Mouse (Mus musculus): Measurements from ENCODE around the gene Zdhhc5. TPM values are rescaled to one million over a fixed set of nuclear protein-coding genes. Genes with fewer than 3 reads are reported as not detected.

The Zdhhc5 gene
- total and polyA plus RNA-seq, 2 experiments from 2014 or later = 13.1 to 27.5 TPM

GRCm38 (mm10) chr2:84646138-84646537, 68.8 kb downstream of the Zdhhc5 start:
- no peaks in the 10 kb centered on the region for H3K36me3 ChIP-seq (ENCODE audit: insufficient read depth)
- ATAC-seq = no peak
- H3K4me3 ChIP-seq (ENCODE audit: low read depth, low read length) = no peak overlapping the region
- no peak overlapping the region for H3K9ac ChIP-seq
- no peak for DNase-seq
- TF ChIP-seq CTCF (IDR thresholded peaks at IDR 0.05; ENCODE audit: low read depth) = no peak
- H3K9me3 ChIP-seq (ENCODE audit: low read length) = no peaks in the 10 kb centered on the region
- WGBS = 85% methylated on average over 1 of the region's 1 CpGs
- no peak overlapping the region for H3K4me2 ChIP-seq (ENCODE audit: low read depth)
- no peak overlapping the region for H3K27ac ChIP-seq (ENCODE audit: low read depth, low read length)
- H3K27me3 ChIP-seq (ENCODE audit: insufficient read depth, low read length) = no peaks in the 10 kb centered on the region
- H3K4me1 ChIP-seq (ENCODE audit: insufficient read depth) = peaks cover 9% of the 10 kb centered on the region; the same call in 1 of the 2 replicates

- Histone ChIP-seq H3K9ac (no peak overlapping the region), H3K27ac (ENCODE audit: low read depth, low read length) (no peak overlapping the region), H3K9me3 (ENCODE audit: low read length) (no peaks in the 10 kb centered on the region), H3K27me3 (ENCODE audit: insufficient read depth, low read length) (no peaks in the 10 kb centered on the region), H3K36me3 (ENCODE audit: insufficient read depth) (0 out of 2 replicates have a peak, but pooled peaks cover 4% of the 10 kb centered on the region), H3K4me3 (ENCODE audit: low read depth, low read length) (no peak overlapping the region), H3K4me1 (ENCODE audit: insufficient read depth) (0 out of 2 replicates have a peak, but pooled peaks cover 8% of the 10 kb centered on the region), H3K4me2 (ENCODE audit: low read depth) (no peak overlapping the region)
- TF ChIP-seq CTCF (IDR thresholded peaks at IDR 0.05; ENCODE audit: low read depth) = no peak
- ATAC-seq (no peak), DNase-seq (no peak)
Observed at GRCm38 (mm10) chr2:84640833-84641232, 74.1 kb downstream of the Zdhhc5 start.

GRCm38 (mm10) chr2:84638428-84639220, 76.4 kb downstream of the Zdhhc5 start:
- Histone ChIP-seq H3K4me2 (ENCODE audit: low read depth) (no peak overlapping the region), H3K9ac (no peak overlapping the region), H3K27me3 (ENCODE audit: insufficient read depth, low read length) (no peaks in the 10 kb centered on the region), H3K4me3 (ENCODE audit: low read depth, low read length) (no peak overlapping the region), H3K4me1 (ENCODE audit: insufficient read depth) (peaks cover 25% of the 10 kb centered on the region), H3K36me3 (ENCODE audit: insufficient read depth) (0 out of 2 replicates have a peak, but pooled peaks cover 4% of the 10 kb centered on the region), H3K27ac (ENCODE audit: low read depth, low read length) (peak overlapping the region; percentile 15), H3K9me3 (ENCODE audit: low read length) (no peaks in the 10 kb centered on the region)
- TF ChIP-seq CTCF (IDR thresholded peaks at IDR 0.05; ENCODE audit: low read depth) = no peak
- ATAC-seq (no peak), DNase-seq (no peak)
- WGBS = 53% methylated on average over 5 of the region's 5 CpGs

MicroRNAs encoded within 50 kb of the gene (microRNA counts, 519-probe panel; counts per million panel counts)
- 7,370 counts per million, percentile 94 among the panel's probes with 10 or more counts for microRNA mmu-miR-130a

Small RNA genes within 50 kb of the gene (microRNA-seq; reads per million reads assigned to microRNA genes)
- 19,535 to 24,895 reads per million in 2 experiments for gene Mir130a

Other genes starting within 250 kb of the Zdhhc5 start
- gene Tfpi, start 238.4 kb downstream of the Zdhhc5 start, total RNA-seq (2014; rRNA removed) = 11.6 and 16.2 TPM in 2 replicates
- 11.4 and 11.7 TPM in 2 replicates for gene Tfpi, start 238.4 kb downstream of the Zdhhc5 start, polyA plus RNA-seq (2015; fragmentation: Nextera tagmentation; extraction: Ambion mirVana)
- 86.2 and 87.7 TPM in 2 replicates for gene Ctnnd1, start 64.4 kb downstream of the Zdhhc5 start, total RNA-seq (2014; rRNA removed)
- gene Ctnnd1, start 64.4 kb downstream of the Zdhhc5 start, polyA plus RNA-seq (2015; fragmentation: Nextera tagmentation; extraction: Ambion mirVana) = 15.7 and 18.1 TPM in 2 replicates
- gene Btbd18, start 56.1 kb downstream of the Zdhhc5 start, total RNA-seq (2014; rRNA removed) = 0.10 TPM in 1 of 2 replicates, not detected in the other
- 0.13 and 0.25 TPM in 2 replicates for gene Btbd18, start 56.1 kb downstream of the Zdhhc5 start, polyA plus RNA-seq (2015; fragmentation: Nextera tagmentation; extraction: Ambion mirVana)
- gene Selenoh, start 44.4 kb downstream of the Zdhhc5 start, total RNA-seq (2014; rRNA removed) = 194 and 244 TPM in 2 replicates
- gene Selenoh, start 44.4 kb downstream of the Zdhhc5 start, polyA plus RNA-seq (2015; fragmentation: Nextera tagmentation; extraction: Ambion mirVana) = 228 and 259 TPM in 2 replicates
- gene Gm28635, start 37.1 kb downstream of the Zdhhc5 start, total RNA-seq (2014; rRNA removed) = not detected in 2 replicates
- gene Gm28635, start 37.1 kb downstream of the Zdhhc5 start, polyA plus RNA-seq (2015; fragmentation: Nextera tagmentation; extraction: Ambion mirVana) = not detected in 2 replicates
- 46.8 and 47.5 TPM in 2 replicates for gene Med19, start 36.8 kb downstream of the Zdhhc5 start, total RNA-seq (2014; rRNA removed)
- 45.8 and 48.7 TPM in 2 replicates for gene Med19, start 36.8 kb downstream of the Zdhhc5 start, polyA plus RNA-seq (2015; fragmentation: Nextera tagmentation; extraction: Ambion mirVana)
- 115 and 130 TPM in 2 replicates for gene Tmx2, start 36.0 kb downstream of the Zdhhc5 start, total RNA-seq (2014; rRNA removed)
- 206 and 248 TPM in 2 replicates for gene Tmx2, start 36.0 kb downstream of the Zdhhc5 start, polyA plus RNA-seq (2015; fragmentation: Nextera tagmentation; extraction: Ambion mirVana)
- 13.2 and 18.7 TPM in 2 replicates for gene Clp1, start 12.2 kb upstream of the Zdhhc5 start, total RNA-seq (2014; rRNA removed)
- 15.6 and 15.8 TPM in 2 replicates for gene Clp1, start 12.2 kb upstream of the Zdhhc5 start, polyA plus RNA-seq (2015; fragmentation: Nextera tagmentation; extraction: Ambion mirVana)
- 14.8 and 15.0 TPM in 2 replicates for gene Ypel4, start 18.9 kb upstream of the Zdhhc5 start, total RNA-seq (2014; rRNA removed)
- 7.4 and 9.3 TPM in 2 replicates for gene Ypel4, start 18.9 kb upstream of the Zdhhc5 start, polyA plus RNA-seq (2015; fragmentation: Nextera tagmentation; extraction: Ambion mirVana)
- gene Gm19426, start 28.5 kb upstream of the Zdhhc5 start, total RNA-seq (2014; rRNA removed) = 2.2 and 3.0 TPM in 2 replicates
- 2.2 and 2.6 TPM in 2 replicates for gene Gm19426, start 28.5 kb upstream of the Zdhhc5 start, polyA plus RNA-seq (2015; fragmentation: Nextera tagmentation; extraction: Ambion mirVana)
- 9.1 and 19.2 TPM in 2 replicates for gene Serping1, start 60.3 kb upstream of the Zdhhc5 start, total RNA-seq (2014; rRNA removed)
- gene Serping1, start 60.3 kb upstream of the Zdhhc5 start, polyA plus RNA-seq (2015; fragmentation: Nextera tagmentation; extraction: Ambion mirVana) = 23.1 and 24.8 TPM in 2 replicates
- 14.8 and 15.1 TPM in 2 replicates for gene Ube2l6, start 83.6 kb upstream of the Zdhhc5 start, total RNA-seq (2014; rRNA removed)
- gene Ube2l6, start 83.6 kb upstream of the Zdhhc5 start, polyA plus RNA-seq (2015; fragmentation: Nextera tagmentation; extraction: Ambion mirVana) = 14.9 and 18.1 TPM in 2 replicates
- gene Smtnl1, start 107.5 kb upstream of the Zdhhc5 start, total RNA-seq (2014; rRNA removed) = 0.29 TPM in 1 of 2 replicates, not detected in the other
- 0.17 TPM in 1 of 2 replicates, not detected in the other for gene Smtnl1, start 107.5 kb upstream of the Zdhhc5 start, polyA plus RNA-seq (2015; fragmentation: Nextera tagmentation; extraction: Ambion mirVana)
- 67.3 and 74.6 TPM in 2 replicates for gene Timm10, start 111.8 kb upstream of the Zdhhc5 start, total RNA-seq (2014; rRNA removed)
- gene Timm10, start 111.8 kb upstream of the Zdhhc5 start, polyA plus RNA-seq (2015; fragmentation: Nextera tagmentation; extraction: Ambion mirVana) = 97.7 and 116 TPM in 2 replicates
- 0.92 and 3.0 TPM in 2 replicates for gene Slc43a1, start 123.7 kb upstream of the Zdhhc5 start, total RNA-seq (2014; rRNA removed)
- gene Slc43a1, start 123.7 kb upstream of the Zdhhc5 start, polyA plus RNA-seq (2015; fragmentation: Nextera tagmentation; extraction: Ambion mirVana) = 0.91 and 0.94 TPM in 2 replicates
- 17.7 and 23.7 TPM in 2 replicates for gene Rtn4rl2, start 171.5 kb upstream of the Zdhhc5 start, total RNA-seq (2014; rRNA removed)
- 25.8 and 26.1 TPM in 2 replicates for gene Rtn4rl2, start 171.5 kb upstream of the Zdhhc5 start, polyA plus RNA-seq (2015; fragmentation: Nextera tagmentation; extraction: Ambion mirVana)
- gene Slc43a3, start 221.4 kb upstream of the Zdhhc5 start, total RNA-seq (2014; rRNA removed) = 2.2 and 7.6 TPM in 2 replicates
- 3.5 and 3.8 TPM in 2 replicates for gene Slc43a3, start 221.4 kb upstream of the Zdhhc5 start, polyA plus RNA-seq (2015; fragmentation: Nextera tagmentation; extraction: Ambion mirVana)